Mouse (Mus musculus): Measurements from ENCODE around the gene Vps53.

Gene Vps53

GRCm38 (mm10) chr11:76052496-76052895, 127.0 kb downstream of the Vps53 start:
- no peak for DNase-seq (ENCODE audit: low spot score)

GRCm38 (mm10) chr11:76050967-76051512, 128.4 kb downstream of the Vps53 start:
- no peak for DNase-seq (ENCODE audit: low spot score)

- DNase-seq (ENCODE audit: low spot score): no peak
Observed at GRCm38 (mm10) chr11:76050509-76050908, 128.9 kb downstream of the Vps53 start.

GRCm38 (mm10) chr11:76045367-76045766, 134.1 kb downstream of the Vps53 start:
- DNase-seq (ENCODE audit: low spot score): no peak

- no peak for DNase-seq (ENCODE audit: low spot score)
Observed at GRCm38 (mm10) chr11:76044468-76044867, 135.0 kb downstream of the Vps53 start.

- DNase-seq (ENCODE audit: low spot score): peak; percentile 64
Observed at GRCm38 (mm10) chr11:76042882-76043281, 136.6 kb downstream of the Vps53 start.

- DNase-seq (ENCODE audit: low spot score): no peak
Observed at GRCm38 (mm10) chr11:76042041-76042638, 137.3 kb downstream of the Vps53 start.

GRCm38 (mm10) chr11:76040761-76041376, 138.6 kb downstream of the Vps53 start:
- DNase-seq (ENCODE audit: low spot score): no peak

GRCm38 (mm10) chr11:76040106-76040505, 139.3 kb downstream of the Vps53 start:
- DNase-seq (ENCODE audit: low spot score): no peak

- DNase-seq (ENCODE audit: low spot score): no peak
Observed at GRCm38 (mm10) chr11:76039271-76040053, 140.0 kb downstream of the Vps53 start.

- no peak for DNase-seq (ENCODE audit: low spot score)
Observed at GRCm38 (mm10) chr11:76037581-76038294, 141.7 kb downstream of the Vps53 start.

- no peak for DNase-seq (ENCODE audit: low spot score)
Observed at GRCm38 (mm10) chr11:76035182-76035581, 144.3 kb downstream of the Vps53 start.

GRCm38 (mm10) chr11:76033836-76034235, 145.6 kb downstream of the Vps53 start:
- no peak for DNase-seq (ENCODE audit: low spot score)

GRCm38 (mm10) chr11:76033359-76033758, 146.1 kb downstream of the Vps53 start:
- DNase-seq (ENCODE audit: low spot score): no peak

- no peak for DNase-seq (ENCODE audit: low spot score)
Observed at GRCm38 (mm10) chr11:76028072-76028465, 151.4 kb downstream of the Vps53 start.

- no peak for DNase-seq (ENCODE audit: low spot score)
Observed at GRCm38 (mm10) chr11:76027139-76028071, 152.0 kb downstream of the Vps53 start, which contains the start of gene Rflnb. Rflnb (minus strand) TSS chr11:76027782.

GRCm38 (mm10) chr11:76026527-76027138, 152.8 kb downstream of the Vps53 start:
- DNase-seq (ENCODE audit: low spot score): no peak

- DNase-seq (ENCODE audit: low spot score): no peak
Observed at GRCm38 (mm10) chr11:76025080-76025583, 154.3 kb downstream of the Vps53 start.

- DNase-seq (ENCODE audit: low spot score): no peak
Observed at GRCm38 (mm10) chr11:76020916-76021315, 158.5 kb downstream of the Vps53 start.

- no peak for DNase-seq (ENCODE audit: low spot score)
Observed at GRCm38 (mm10) chr11:76019879-76020278, 159.6 kb downstream of the Vps53 start.
